Comparison of ENCODE assay signal across 11 mouse cellular contexts in the genomic region with DNA sequence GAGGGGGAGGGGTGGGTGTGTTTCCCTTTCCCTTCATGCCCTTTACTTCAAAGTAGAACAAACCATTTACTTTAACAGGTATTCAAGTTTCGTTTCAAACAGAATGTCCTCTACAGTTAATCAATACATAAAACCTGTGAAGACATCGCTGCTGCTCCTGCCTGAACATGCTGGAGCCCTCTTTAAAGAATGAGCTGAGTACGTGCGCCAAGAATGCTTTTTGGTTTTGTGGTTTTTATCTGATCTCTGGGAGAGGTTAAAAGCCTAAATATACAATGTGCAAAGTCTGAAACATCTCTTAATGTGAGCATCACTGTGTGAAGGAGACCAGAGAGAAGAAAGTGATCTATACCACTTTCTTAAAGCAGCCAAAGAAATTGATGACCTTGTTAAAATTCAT.
"Had no signal": no experiment of that assay in that cellular context is flagged by ENCODE, and none has a peak within 500 bp of the region (broad histone marks: within the 10 kb centered on the region; RNA-seq: fewer than 3 reads in every experiment).

No protein-coding gene starts in this region.

- ATAC-seq: midbrain, embryonic 15.5 days had no signal

- DNase-seq: kidney, adult 11 months; kidney, adult 8-10 months; kidney, postnatal 10 days; kidney, postnatal 36 days; layer of hippocampus, postnatal 36 days; liver; lung, adult 18-20 months; lung, postnatal 10 days; lung, postnatal 4 days; retina, postnatal 1 day had no signal
